Mouse (Mus musculus) kidney, adult 9 months (tissue): ENCODE measurements around the gene Cngb1.

Source experiments
- DNase-seq: peaks from one replicate; pipeline ENCODE4 v3.0.0; 2022

The Cngb1 gene

GRCm38 (mm10) chr8:95191497-95192175 lies 114.7 kb downstream of the Cngb1 start:
- no peak for DNase-seq
